Mouse (Mus musculus) embryonic facial prominence, embryonic 12.5 days (tissue): ENCODE measurements at regions not wholly inside any gene's neighbourhood (a gene's known extent, or its start where the extent isn't known, plus 50 kb on each side); places are given as distances from the start of the nearest gene placed in this dataset.
"Not testable (repeated sequence)": the region's sequence is repeated elsewhere in the genome, so short reads cannot be mapped to it uniquely, and the experiment has no call there.

Experiments
- ATAC-seq: fragments of 200-750 bp; cut with Nextera tagmentation; 2 replicates; pipeline ENCODE4 v1.8.0; 2017; ENCODE audit not compliant: insufficient number of reproducible peaks, insufficient read depth, low FRiP score, low TSS enrichment
- H3K27ac ChIP-seq: fragments of 300-500 bp; sonication (generic); 2 replicates; pipeline ENCODE4 v1.5.1; 2016; ENCODE audit warnings: mild to moderate bottlenecking
- H3K27me3 ChIP-seq: fragments of 300-500 bp; sonication (generic); 2 replicates; pipeline ENCODE4 v1.6.1; 2016; ENCODE audit warnings: mild to moderate bottlenecking, moderate library complexity
- H3K36me3 ChIP-seq: fragments of 300-500 bp; sonication (generic); 2 replicates; pipeline ENCODE4 v1.6.1; 2016; ENCODE audit warnings: mild to moderate bottlenecking
- H3K4me1 ChIP-seq: fragments of 300-500 bp; sonication (generic); 2 replicates; pipeline ENCODE4 v1.6.1; 2016
- H3K4me2 ChIP-seq: fragments of 300-500 bp; sonication (generic); replicated peaks from 2 replicates; pipeline ENCODE4 v1.6.1; 2016; ENCODE audit warnings: mild to moderate bottlenecking, moderate library complexity
- H3K4me3 ChIP-seq: fragments of 300-500 bp; sonication (generic); 2 replicates; pipeline ENCODE4 v1.5.1; 2016; ENCODE audit warnings: mild to moderate bottlenecking
- H3K9ac ChIP-seq: fragments of 300-500 bp; sonication (generic); 2 replicates; pipeline ENCODE4 v1.6.1; 2016; ENCODE audit warnings: mild to moderate bottlenecking, moderate library complexity
- H3K9me3 ChIP-seq: fragments of 300-500 bp; sonication (generic); 2 replicates; pipeline ENCODE4 v1.6.1; 2016; ENCODE audit warnings: mild to moderate bottlenecking, moderate library complexity
- WGBS: fragments of 180-500 bp; shearing (Covaris S2); methylation state at CpG from one replicate; pipeline ENCODE4 v1.1.7; 2016; 5-methylcytosine and 5-hydroxymethylcytosine counted together

- Histone ChIP-seq H3K4me3 (no peak overlapping the region), H3K9me3 (no peaks in the 10 kb centered on the region), H3K9ac (no peak overlapping the region), H3K27ac (no peak overlapping the region), H3K4me1 (no peaks in the 10 kb centered on the region), H3K27me3 (no peaks in the 10 kb centered on the region), H3K36me3 (no peaks in the 10 kb centered on the region), H3K4me2 (no peak overlapping the region)
- no peak for ATAC-seq
- 92% methylated on average over 2 of the region's 2 CpGs for WGBS
These were observed 692.7 kb upstream of the Nr2f1 start for GRCm38 (mm10) chr13:78892252-78892651.

- H3K4me3 ChIP-seq: no peak overlapping the region
- H3K4me2 ChIP-seq: no peak overlapping the region
- H3K36me3 ChIP-seq: no peaks in the 10 kb centered on the region
- H3K4me1 ChIP-seq: no peaks in the 10 kb centered on the region
- no peaks in the 10 kb centered on the region for H3K9me3 ChIP-seq
- ATAC-seq: no peak
- 88% methylated on average over 1 of the region's 1 CpGs for WGBS
- no peaks in the 10 kb centered on the region for H3K27me3 ChIP-seq
- no peak overlapping the region for H3K27ac ChIP-seq
- no peak overlapping the region for H3K9ac ChIP-seq
These were observed 683.5 kb upstream of the Nr2f1 start for GRCm38 (mm10) chr13:78883062-78883461.

GRCm38 (mm10) chr13:78872582-78872981 lies 673.0 kb upstream of the Nr2f1 start:
- H3K27ac ChIP-seq: no peak overlapping the region
- no peak overlapping the region for H3K4me2 ChIP-seq
- no peaks in the 10 kb centered on the region for H3K36me3 ChIP-seq
- H3K9ac ChIP-seq: no peak overlapping the region
- WGBS: 50% methylated on average over 5 of the region's 5 CpGs
- H3K4me3 ChIP-seq: no peak overlapping the region
- no peak for ATAC-seq
- no peaks in the 10 kb centered on the region for H3K27me3 ChIP-seq
- H3K9me3 ChIP-seq: no peaks in the 10 kb centered on the region
- no peaks in the 10 kb centered on the region for H3K4me1 ChIP-seq

GRCm38 (mm10) chr13:78871976-78872375 lies 672.4 kb upstream of the Nr2f1 start:
- H3K9me3 ChIP-seq: no peaks in the 10 kb centered on the region
- no peaks in the 10 kb centered on the region for H3K4me1 ChIP-seq
- ATAC-seq: no peak
- H3K4me2 ChIP-seq: no peak overlapping the region
- no peak overlapping the region for H3K4me3 ChIP-seq
- H3K36me3 ChIP-seq: no peaks in the 10 kb centered on the region
- WGBS: 15% methylated on average over 6 of the region's 6 CpGs
- no peak overlapping the region for H3K9ac ChIP-seq
- H3K27me3 ChIP-seq: no peaks in the 10 kb centered on the region
- H3K27ac ChIP-seq: no peak overlapping the region

- 37% methylated on average over 2 of the region's 2 CpGs for WGBS
- no peak overlapping the region for H3K9ac ChIP-seq
- no peak overlapping the region for H3K4me3 ChIP-seq
- no peaks in the 10 kb centered on the region for H3K27me3 ChIP-seq
- no peak for ATAC-seq
- no peaks in the 10 kb centered on the region for H3K36me3 ChIP-seq
- H3K27ac ChIP-seq: no peak overlapping the region
- H3K9me3 ChIP-seq: no peaks in the 10 kb centered on the region
- no peak overlapping the region for H3K4me2 ChIP-seq
- H3K4me1 ChIP-seq: no peaks in the 10 kb centered on the region
These were observed 671.7 kb upstream of the Nr2f1 start for GRCm38 (mm10) chr13:78871254-78871653.

- H3K27me3 ChIP-seq, H3K9ac ChIP-seq, ATAC-seq, H3K9me3 ChIP-seq, H3K36me3 ChIP-seq, H3K27ac ChIP-seq, H3K4me1 ChIP-seq, H3K4me2 ChIP-seq, H3K4me3 ChIP-seq: not testable (repeated sequence)
- 88% methylated on average over 4 of the region's 4 CpGs for WGBS
These were observed 624.8 kb upstream of the Nr2f1 start for GRCm38 (mm10) chr13:78824357-78824756.

- no peak overlapping the region for H3K9ac ChIP-seq
- no peaks in the 10 kb centered on the region for H3K4me1 ChIP-seq
- no peaks in the 10 kb centered on the region for H3K36me3 ChIP-seq
- H3K27ac ChIP-seq: no peak overlapping the region
- no peaks in the 10 kb centered on the region for H3K27me3 ChIP-seq
- no peak overlapping the region for H3K4me3 ChIP-seq
- WGBS: 54% methylated on average over 2 of the region's 2 CpGs
- no peak for ATAC-seq
- H3K9me3 ChIP-seq: no peaks in the 10 kb centered on the region
- H3K4me2 ChIP-seq: no peak overlapping the region
These were observed 610.1 kb upstream of the Nr2f1 start for GRCm38 (mm10) chr13:78809656-78810055.

GRCm38 (mm10) chr13:78802838-78803124 lies 603.2 kb upstream of the Nr2f1 start:
- Histone ChIP-seq H3K27ac (no peak overlapping the region), H3K4me1 (no peaks in the 10 kb centered on the region), H3K9ac (no peak overlapping the region), H3K4me2 (no peak overlapping the region), H3K4me3 (no peak overlapping the region), H3K27me3 (no peaks in the 10 kb centered on the region), H3K9me3 (no peaks in the 10 kb centered on the region), H3K36me3 (no peaks in the 10 kb centered on the region)
- ATAC-seq: no peak

GRCm38 (mm10) chr13:78802011-78802837 lies 602.7 kb upstream of the Nr2f1 start:
- H3K36me3 ChIP-seq: no peaks in the 10 kb centered on the region
- H3K9me3 ChIP-seq: no peaks in the 10 kb centered on the region
- H3K9ac ChIP-seq: no peak overlapping the region
- H3K4me1 ChIP-seq: no peaks in the 10 kb centered on the region
- no peak overlapping the region for H3K27ac ChIP-seq
- H3K4me2 ChIP-seq: no peak overlapping the region
- no peak overlapping the region for H3K4me3 ChIP-seq
- no peak for ATAC-seq
- no peaks in the 10 kb centered on the region for H3K27me3 ChIP-seq
- 56% methylated on average over 7 of the region's 7 CpGs for WGBS

GRCm38 (mm10) chr13:78799641-78800040 lies 600.1 kb upstream of the Nr2f1 start:
- Histone ChIP-seq H3K27me3 (no peaks in the 10 kb centered on the region), H3K4me2 (no peak overlapping the region), H3K4me1 (no peaks in the 10 kb centered on the region), H3K9me3 (no peaks in the 10 kb centered on the region), H3K36me3 (no peaks in the 10 kb centered on the region), H3K9ac (no peak overlapping the region), H3K27ac (no peak overlapping the region), H3K4me3 (no peak overlapping the region)
- ATAC-seq: no peak
- WGBS: 49% methylated on average over 3 of the region's 3 CpGs

GRCm38 (mm10) chr13:78795228-78795627 lies 595.7 kb upstream of the Nr2f1 start:
- no peaks in the 10 kb centered on the region for H3K9me3 ChIP-seq
- no peak overlapping the region for H3K4me3 ChIP-seq
- no peaks in the 10 kb centered on the region for H3K27me3 ChIP-seq
- H3K4me1 ChIP-seq: no peaks in the 10 kb centered on the region
- H3K27ac ChIP-seq: no peak overlapping the region
- H3K9ac ChIP-seq: no peak overlapping the region
- ATAC-seq: no peak
- H3K4me2 ChIP-seq: no peak overlapping the region
- no peaks in the 10 kb centered on the region for H3K36me3 ChIP-seq

- Histone ChIP-seq H3K9me3 (no peaks in the 10 kb centered on the region), H3K4me3 (no peak overlapping the region), H3K9ac (no peak overlapping the region), H3K27ac (no peak overlapping the region), H3K4me2 (no peak overlapping the region), H3K36me3 (no peaks in the 10 kb centered on the region), H3K4me1 (no peaks in the 10 kb centered on the region), H3K27me3 (no peaks in the 10 kb centered on the region)
- WGBS: 48% methylated on average over 2 of the region's 2 CpGs
- ATAC-seq: no peak
These were observed 584.7 kb upstream of the Nr2f1 start for GRCm38 (mm10) chr13:78784285-78784684.
